ENCODE assay signal across 8 mouse cellular contexts in genomic region chr5:49090122-49090680, GRCm38 (mm10).
A peak's percentile ranks its signal among the peaks of the same experiment; 100 is the strongest.
DNase-seq lines count a peak whose midpoint lies in the region; ATAC-seq lines count a peak whose summit lies in the region.

No protein-coding gene starts in this region.

- H3K4me3 ChIP-seq in limb, embryonic 11.5 days (ENCODE audit: low read depth, low read length): no peak overlapping the region

- H3K4me2 ChIP-seq in limb, embryonic 11.5 days (ENCODE audit: low read depth, severe bottlenecking): peak overlapping the region; percentile 10; the same call in 1 of the 2 replicates

- no peaks in the 10 kb centered on the region for H3K27me3 ChIP-seq in limb, embryonic 11.5 days (ENCODE audit: control insufficient read depth, insufficient read depth, low read length)

- no peaks in the 10 kb centered on the region for H3K4me1 ChIP-seq in limb, embryonic 11.5 days (ENCODE audit: control insufficient read depth, insufficient read depth, low read length)

- peak; percentile 71 for DNase-seq in 416B (ENCODE audit: low read depth)
- DNase-seq in adrenal gland, adult 8-10 months: peak; percentile 23
- DNase-seq in embryo, embryonic 11.5 days (ENCODE audit: low read depth, low spot score): peak; percentile 71
- peak; percentile 83 for DNase-seq in kidney, adult 9 months
- peak; percentile 91 for DNase-seq in limb, embryonic 11.5 days (ENCODE audit: low spot score)
- DNase-seq in naive thymus-derived CD4-positive, alpha-beta T cell, adult 2 months (ENCODE audit: low read depth): peak; percentile 21
- DNase-seq in testis, postnatal 14 days (ENCODE audit: low spot score): peak; percentile 67

- no peak overlapping the region for H3K27ac ChIP-seq in limb, embryonic 11.5 days (replicated peaks; ENCODE audit: low read depth, low read length)

- 15% methylated on average over 6 of the region's 6 CpGs for WGBS in limb, embryonic 11.5 days

- H3K9ac ChIP-seq in limb, embryonic 11.5 days (ENCODE audit: low read length): no peak overlapping the region

- ATAC-seq in granulocyte monocyte progenitor cell, adult 5-6 weeks (replicated peaks; ENCODE audit: poor library complexity, severe bottlenecking): peak; percentile 89
- 0 out of 2 replicates have a peak, but pooled peaks have one; percentile 51 for ATAC-seq in limb, embryonic 11.5 days (ENCODE audit: insufficient number of reproducible peaks, low FRiP score, low TSS enrichment, low read depth)

- no peaks in the 10 kb centered on the region for H3K36me3 ChIP-seq in limb, embryonic 11.5 days (ENCODE audit: control insufficient read depth, insufficient read depth, low read length)

- H3K9me3 ChIP-seq in limb, embryonic 11.5 days (ENCODE audit: control insufficient read depth, low read length): no peaks in the 10 kb centered on the region

Comparison
In these comparisons a context has a peak if more than half of its experiments do, and no peak if none do; other contexts are left out.
1. DNase-seq: peak in every context shown above with its lines; median percentile 91 in limb, embryonic 11.5 days; 83 in kidney, adult 9 months; 71 in 416B; 71 in embryo, embryonic 11.5 days; 67 in testis, postnatal 14 days; 23 in adrenal gland, adult 8-10 months; 21 in naive thymus-derived CD4-positive, alpha-beta T cell, adult 2 months.